Mouse (Mus musculus) neural tube, embryonic 15.5 days (tissue): ENCODE data around the gene Cacng5. TPM values are rescaled to one million over a fixed set of nuclear protein-coding genes. Genes with fewer than 3 reads are reported as not detected.

ENCODE experiments used
- ATAC-seq: fragments of 200-750 bp; cut with Nextera tagmentation; 2 replicates; pipeline ENCODE4 v1.8.0; 2017; ENCODE audit warnings: mild to moderate bottlenecking, moderate TSS enrichment, moderate library complexity; ENCODE audit not compliant: low FRiP score
- H3K27ac ChIP-seq: fragments of 300-500 bp; sonication (generic); replicated peaks from 2 replicates; pipeline ENCODE4 v1.5.1; 2015; ENCODE audit warnings: mild to moderate bottlenecking, inconsistent platforms
- H3K27me3 ChIP-seq: fragments of 300-500 bp; sonication (generic); replicated peaks from 2 replicates; pipeline ENCODE4 v1.6.1; 2015; ENCODE audit warnings: inconsistent platforms
- H3K36me3 ChIP-seq: fragments of 300-500 bp; sonication (generic); 2 replicates; pipeline ENCODE4 v1.6.1; 2015; ENCODE audit warnings: inconsistent platforms
- H3K4me1 ChIP-seq: fragments of 300-500 bp; sonication (generic); 2 replicates; pipeline ENCODE4 v1.6.1; 2015; ENCODE audit warnings: inconsistent platforms
- H3K4me2 ChIP-seq: fragments of 300-500 bp; sonication (generic); 2 replicates; pipeline ENCODE4 v1.6.1; 2015; ENCODE audit warnings: inconsistent platforms, mild to moderate bottlenecking, moderate library complexity
- H3K4me3 ChIP-seq: fragments of 300-500 bp; sonication (generic); replicated peaks from 2 replicates; pipeline ENCODE4 v1.5.1; 2015; ENCODE audit warnings: mild to moderate bottlenecking, inconsistent platforms
- H3K9ac ChIP-seq: fragments of 300-500 bp; sonication (generic); replicated peaks from 2 replicates; pipeline ENCODE4 v1.6.1; 2015; ENCODE audit warnings: mild to moderate bottlenecking, inconsistent platforms
- H3K9me3 ChIP-seq: fragments of 300-500 bp; sonication (generic); replicated peaks from 2 replicates; pipeline ENCODE4 v1.6.1; 2016; ENCODE audit warnings: inconsistent platforms
- WGBS: fragments of 180-500 bp; shearing (Covaris S2); methylation state at CpG from one replicate; pipeline ENCODE4 v1.1.7; 2015; ENCODE audit warnings: mixed read lengths; 5-methylcytosine and 5-hydroxymethylcytosine counted together
- polyA plus RNA-seq: library from polyadenylated mRNA; unstranded; fragments of >200 nt; fragmentation: Nextera tagmentation; extraction: Ambion mirVana; gene quantifications from 2 replicates; pipeline ENCODE4 v1.2.1, GENCODE M21; 2015

Cacng5 gene
- polyA plus RNA-seq, 1 experiment from 2014 or later, result 12.6 TPM

DNA sequence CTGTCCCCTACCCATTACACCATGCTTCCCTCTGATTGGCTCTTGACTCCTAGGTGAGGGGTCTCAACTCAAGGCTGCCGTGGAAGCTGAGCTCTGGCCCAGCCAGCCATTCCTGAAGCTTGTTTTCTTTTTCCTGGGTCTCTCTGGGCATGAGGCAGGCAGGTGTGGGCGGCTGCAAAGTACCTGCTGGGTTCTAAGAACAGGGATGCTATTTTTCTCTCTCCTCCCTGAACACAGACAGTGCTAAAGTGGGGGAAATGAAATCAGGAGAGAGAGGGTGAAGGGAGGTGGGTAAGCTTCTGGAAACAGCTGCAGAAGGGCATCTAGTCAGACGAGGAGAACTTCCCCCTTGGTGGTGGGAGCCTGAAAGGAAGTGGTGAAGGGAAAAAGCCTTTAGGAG, 14.9 kb upstream of the Cacng5 start:
- Histone ChIP-seq H3K27me3 (no peaks in the 10 kb centered on the region), H3K4me1 (no peaks in the 10 kb centered on the region), H3K36me3 (no peaks in the 10 kb centered on the region), H3K4me2 (no peak overlapping the region), H3K4me3 (no peak overlapping the region), H3K27ac (no peak overlapping the region), H3K9me3 (no peaks in the 10 kb centered on the region), H3K9ac (no peak overlapping the region)
- ATAC-seq, result no peak
- WGBS, result 62% methylated on average over 3 of the region's 3 CpGs

DNA sequence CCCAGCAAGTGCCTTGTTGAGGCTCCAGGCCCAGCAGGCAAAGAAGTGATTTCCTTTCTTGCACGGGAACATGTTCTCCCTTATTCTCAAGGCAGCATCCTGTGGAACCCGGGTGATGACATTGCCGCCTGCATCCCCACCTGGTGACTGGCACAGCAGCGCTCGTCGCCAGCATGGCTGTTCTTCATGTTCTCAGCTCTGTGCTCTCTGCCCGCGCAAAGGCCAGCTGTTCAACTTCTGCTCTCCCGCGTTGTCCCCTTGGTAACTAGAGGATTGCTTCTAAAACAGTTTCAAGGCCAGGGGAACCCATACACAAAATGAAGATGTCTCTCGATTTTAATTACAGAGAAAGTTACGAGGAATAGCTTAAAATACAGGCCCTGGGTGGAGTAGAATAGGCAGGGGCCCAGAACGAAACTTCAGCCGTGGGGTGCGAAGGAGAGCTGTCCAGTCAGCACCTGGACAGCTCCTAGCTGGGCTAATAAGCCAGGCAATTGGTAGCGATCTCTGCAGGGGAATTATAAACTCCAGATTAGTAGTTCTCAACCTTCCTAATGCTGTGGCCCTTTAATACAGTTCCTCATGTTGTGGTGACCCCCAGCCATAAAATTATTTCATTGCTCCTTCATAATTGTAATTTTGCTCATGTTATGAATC, 5.1 kb upstream of the Cacng5 start:
- H3K27ac ChIP-seq, result no peak overlapping the region
- 42% methylated on average over 16 of the region's 16 CpGs for WGBS
- ATAC-seq, result no peak

DNA sequence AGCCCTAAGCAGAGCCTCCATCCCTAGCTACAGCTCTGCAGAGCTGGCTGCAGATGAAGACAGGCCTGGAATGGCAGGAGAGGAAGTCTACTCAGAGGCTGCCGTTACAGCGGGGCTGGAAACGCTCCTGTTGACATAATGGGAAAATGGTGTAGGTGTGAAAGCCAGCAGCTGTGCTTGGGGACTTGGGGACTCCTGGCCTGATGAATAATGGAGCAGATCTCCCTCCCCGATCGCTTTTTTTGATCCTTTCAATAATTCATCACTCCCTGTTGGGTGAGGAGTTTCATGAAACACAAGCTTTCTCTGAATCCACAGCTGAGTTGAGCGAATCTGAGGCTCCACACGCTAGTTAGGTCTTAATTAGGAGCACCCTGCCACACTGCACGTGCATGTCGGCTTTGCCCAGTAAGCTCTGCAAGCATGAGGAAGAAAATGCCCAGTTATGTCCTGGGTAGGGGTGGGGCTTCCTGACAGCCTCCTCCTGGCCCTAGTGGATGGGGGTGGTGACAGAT, 2.9 kb upstream of the Cacng5 start:
- Histone ChIP-seq H3K27ac (peak overlapping the region; percentile 28; the same call in 1 of the 2 replicates), H3K27me3 (peaks cover 20% of the 10 kb centered on the region), H3K4me3 (no peak overlapping the region), H3K9me3 (no peaks in the 10 kb centered on the region), H3K36me3 (no peaks in the 10 kb centered on the region), H3K4me2 (no peak overlapping the region), H3K9ac (no peak overlapping the region), H3K4me1 (peaks cover 20% of the 10 kb centered on the region)
- no peak for ATAC-seq
- WGBS, result 23% methylated on average over 9 of the region's 9 CpGs

More for the DNA sequence above, 5.1 kb upstream of the Cacng5 start:
- no peak overlapping the region for H3K4me3 ChIP-seq
- H3K36me3 ChIP-seq, result no peaks in the 10 kb centered on the region
- peaks cover 13% of the 10 kb centered on the region for H3K27me3 ChIP-seq
- no peak overlapping the region for H3K4me2 ChIP-seq
- no peaks in the 10 kb centered on the region for H3K9me3 ChIP-seq
- peaks cover 12% of the 10 kb centered on the region; the same call in 1 of the 2 replicates for H3K4me1 ChIP-seq
- H3K9ac ChIP-seq, result no peak overlapping the region

DNA sequence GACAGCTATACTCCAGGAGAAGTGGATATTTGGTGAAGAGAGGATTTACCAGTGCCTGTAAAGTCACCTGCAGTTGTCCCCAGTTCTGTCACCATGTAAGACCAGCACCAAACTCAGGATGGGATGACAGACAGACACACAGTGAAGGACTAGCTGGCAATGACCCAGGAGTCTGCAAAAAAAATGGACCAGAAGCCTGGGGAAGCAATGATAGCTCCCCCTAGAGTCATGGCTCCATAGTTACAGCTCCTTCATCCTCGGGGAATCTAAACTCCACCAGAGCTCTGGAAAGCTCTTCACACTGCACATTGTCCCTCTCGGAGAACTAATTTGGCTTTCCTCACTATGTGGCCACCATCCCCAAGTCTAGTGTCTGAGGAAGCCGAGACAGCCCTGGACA, 1.5 kb downstream of the Cacng5 start:
- Histone ChIP-seq H3K9ac (no peak overlapping the region), H3K27ac (no peak overlapping the region), H3K36me3 (no peaks in the 10 kb centered on the region), H3K9me3 (no peaks in the 10 kb centered on the region), H3K4me1 (peaks cover 16% of the 10 kb centered on the region), H3K4me3 (no peak overlapping the region), H3K27me3 (peaks cover 17% of the 10 kb centered on the region), H3K4me2 (peak overlapping the region; percentile 71)
- ATAC-seq, result no peak
- WGBS, result 63% methylated on average over 3 of the region's 3 CpGs

DNA sequence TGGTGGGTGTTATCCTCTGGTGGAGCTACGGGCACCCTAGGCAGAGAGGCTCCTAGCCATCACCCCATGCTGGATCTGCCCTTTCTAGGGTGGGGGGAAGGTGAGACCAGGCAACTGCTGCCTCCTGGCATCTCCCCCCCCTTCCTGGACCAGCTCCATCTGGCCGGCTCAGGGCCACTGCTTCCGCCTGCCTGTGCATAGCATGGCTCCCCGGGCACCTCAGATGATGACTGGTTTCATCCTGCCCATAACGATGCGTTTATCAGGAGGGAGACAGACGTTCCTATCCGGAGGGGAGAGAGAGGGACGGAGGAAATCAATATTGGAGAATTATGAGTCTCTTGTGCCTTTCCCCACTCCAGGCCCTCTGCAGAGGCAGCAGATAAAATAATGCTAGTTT, 9.5 kb downstream of the Cacng5 start:
- 40% methylated on average over 9 of the region's 9 CpGs for WGBS
- Histone ChIP-seq H3K36me3 (no peaks in the 10 kb centered on the region), H3K4me1 (peaks cover 22% of the 10 kb centered on the region), H3K4me2 (no peak overlapping the region), H3K27ac (peak overlapping the region; percentile 45), H3K9ac (no peak overlapping the region), H3K9me3 (no peaks in the 10 kb centered on the region), H3K27me3 (no peaks in the 10 kb centered on the region), H3K4me3 (no peak overlapping the region)
- ATAC-seq, result peak; percentile 70

DNA sequence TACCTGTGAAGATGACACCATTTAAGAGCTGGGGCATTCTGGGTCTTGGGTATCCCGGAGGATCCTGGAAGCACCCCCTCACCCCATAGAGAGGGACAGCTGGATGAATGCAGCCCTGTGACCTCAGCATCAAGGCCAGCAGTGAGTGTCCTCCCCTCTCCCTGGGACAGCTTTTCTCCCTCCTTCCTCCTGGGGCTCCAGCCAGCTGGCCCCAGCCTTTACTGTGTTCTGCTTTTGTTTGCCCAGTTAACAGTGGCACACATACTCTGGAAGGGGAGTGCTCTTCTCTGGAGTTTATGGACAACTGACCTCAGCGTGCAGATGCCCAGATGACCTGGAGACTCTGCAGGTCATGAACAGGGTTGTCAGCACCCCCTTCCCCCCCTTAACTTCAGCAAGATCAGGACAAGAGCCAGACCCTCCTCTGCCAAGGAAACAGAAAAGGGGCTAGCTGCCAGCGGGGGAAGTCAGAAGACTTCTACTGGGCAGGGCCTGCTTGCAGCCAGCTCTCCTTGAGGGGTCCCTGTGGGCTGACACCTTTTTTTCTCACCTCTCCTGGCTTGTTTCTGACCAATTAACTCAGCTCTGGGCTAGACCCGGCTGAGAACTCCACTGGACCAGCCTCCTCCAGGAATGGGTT, 10.8 kb downstream of the Cacng5 start:
- H3K9me3 ChIP-seq, result no peaks in the 10 kb centered on the region
- no peak overlapping the region for H3K27ac ChIP-seq
- H3K4me1 ChIP-seq, result peaks cover 22% of the 10 kb centered on the region
- WGBS, result 39% methylated on average over 4 of the region's 4 CpGs
- H3K4me3 ChIP-seq, result no peak overlapping the region
- no peaks in the 10 kb centered on the region for H3K27me3 ChIP-seq
- no peak overlapping the region for H3K9ac ChIP-seq
- ATAC-seq, result 0 out of 2 replicates have a peak, but pooled peaks have one; percentile 19
- no peaks in the 10 kb centered on the region for H3K36me3 ChIP-seq
- H3K4me2 ChIP-seq, result no peak overlapping the region

DNA sequence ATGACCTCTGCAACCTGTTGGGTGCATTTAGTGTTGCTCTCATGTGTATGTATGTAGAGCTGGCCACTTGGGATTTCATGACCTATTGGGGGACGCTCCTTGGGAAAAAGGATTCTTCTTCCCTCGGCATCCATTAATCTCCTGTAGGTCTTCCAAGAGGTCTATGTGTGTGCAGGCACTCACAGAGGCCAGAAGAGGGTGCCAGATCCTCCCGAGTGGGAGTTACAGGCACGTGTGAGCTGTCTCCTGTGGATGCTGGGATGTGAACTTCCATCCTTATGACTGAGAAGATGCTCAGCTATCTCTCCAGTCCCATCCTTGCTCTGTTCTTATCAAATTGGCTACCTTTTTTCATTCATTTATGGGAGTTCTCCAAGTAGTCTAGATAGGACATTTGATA, 14.4 kb downstream of the Cacng5 start:
- peaks cover 24% of the 10 kb centered on the region for H3K4me1 ChIP-seq
- no peak overlapping the region for H3K4me2 ChIP-seq
- no peak overlapping the region for H3K27ac ChIP-seq
- H3K9me3 ChIP-seq, result no peaks in the 10 kb centered on the region
- no peak overlapping the region for H3K9ac ChIP-seq
- H3K36me3 ChIP-seq, result no peaks in the 10 kb centered on the region
- H3K27me3 ChIP-seq, result no peaks in the 10 kb centered on the region
- 47% methylated on average over 4 of the region's 4 CpGs for WGBS
- ATAC-seq, result no peak
- no peak overlapping the region for H3K4me3 ChIP-seq

DNA sequence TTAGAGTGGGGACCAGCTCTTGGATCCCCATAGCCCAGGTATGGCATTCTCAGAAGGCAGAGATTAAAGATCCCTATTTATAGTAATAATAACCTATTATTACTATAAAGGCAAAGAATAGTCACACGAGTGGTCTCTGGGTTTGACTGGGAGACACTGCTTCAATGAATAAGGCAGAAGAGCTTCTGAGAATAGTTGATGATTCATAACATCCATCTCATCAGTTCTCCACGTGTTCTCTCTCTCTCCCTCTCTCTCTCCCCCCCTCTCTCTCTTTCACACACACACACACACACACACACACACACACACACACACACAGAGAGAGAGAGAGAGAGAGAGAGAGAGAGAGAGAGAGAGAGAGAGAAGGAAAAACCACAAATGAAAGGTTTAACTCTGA, 16.2 kb downstream of the Cacng5 start:
- ATAC-seq, result no peak
- 49% methylated on average over 2 of the region's 2 CpGs for WGBS
- H3K36me3 ChIP-seq, result no peaks in the 10 kb centered on the region

DNA sequence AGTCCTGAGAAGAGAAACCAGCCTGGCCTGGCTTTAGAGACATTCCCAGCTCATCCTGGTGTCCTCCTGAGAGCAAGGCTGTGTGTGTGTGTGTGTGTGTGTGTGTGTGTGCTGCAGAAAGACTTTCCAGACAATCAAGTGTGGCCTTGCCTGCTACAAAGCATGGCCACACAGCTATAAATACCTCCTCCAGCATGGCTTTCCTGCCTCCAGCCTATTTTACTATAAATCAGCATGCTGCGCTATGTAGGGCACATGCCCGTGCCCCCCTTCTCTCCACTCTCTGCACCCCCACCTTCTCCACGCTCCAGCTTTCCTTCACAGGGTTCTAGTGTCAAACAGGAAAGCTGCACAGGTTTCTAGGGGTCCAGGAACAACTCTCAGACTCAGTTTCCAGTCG, 19.2 kb downstream of the Cacng5 start:
- H3K4me2 ChIP-seq, result no peak overlapping the region
- H3K27me3 ChIP-seq, result no peaks in the 10 kb centered on the region
- H3K4me1 ChIP-seq, result peaks cover 29% of the 10 kb centered on the region
- no peaks in the 10 kb centered on the region for H3K9me3 ChIP-seq
- ATAC-seq, result peak; percentile 64
- H3K9ac ChIP-seq, result no peak overlapping the region
- H3K4me3 ChIP-seq, result no peak overlapping the region
- 59% methylated on average over 4 of the region's 4 CpGs for WGBS
- H3K27ac ChIP-seq, result 0 out of 2 replicates have a peak overlapping the region, but pooled peaks have one; percentile 13
- H3K36me3 ChIP-seq, result no peaks in the 10 kb centered on the region

More for the DNA sequence above, 16.2 kb downstream of the Cacng5 start:
- Histone ChIP-seq H3K4me3 (no peak overlapping the region), H3K27me3 (no peaks in the 10 kb centered on the region), H3K9me3 (no peaks in the 10 kb centered on the region), H3K9ac (no peak overlapping the region), H3K4me2 (no peak overlapping the region), H3K27ac (no peak overlapping the region), H3K4me1 (peaks cover 24% of the 10 kb centered on the region)

DNA sequence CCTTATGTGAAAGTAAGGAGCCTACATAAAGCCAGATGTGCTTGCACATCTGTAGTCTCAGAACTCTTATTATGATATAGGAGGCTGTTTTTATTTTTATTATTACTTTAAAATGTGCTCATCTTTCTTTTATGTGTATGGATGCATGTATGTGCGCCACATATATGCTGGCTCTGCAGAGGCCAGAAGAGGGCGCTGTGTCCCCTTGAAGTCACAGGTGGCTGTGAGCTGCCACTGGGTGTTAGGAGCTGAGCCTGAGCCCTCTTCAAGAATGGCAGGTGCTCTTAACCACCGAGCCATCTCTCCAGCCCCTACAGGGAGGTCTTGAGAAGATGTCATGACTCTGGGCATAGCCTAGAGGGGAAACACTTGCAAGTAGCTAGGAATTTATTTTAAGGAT, 23.5 kb downstream of the Cacng5 start:
- Histone ChIP-seq H3K9me3 (no peaks in the 10 kb centered on the region), H3K36me3 (no peaks in the 10 kb centered on the region), H3K4me1 (peaks cover 34% of the 10 kb centered on the region), H3K27me3 (no peaks in the 10 kb centered on the region), H3K4me3 (no peak overlapping the region), H3K4me2 (no peak overlapping the region), H3K27ac (no peak overlapping the region), H3K9ac (no peak overlapping the region)
- no peak for ATAC-seq
- WGBS, result 86% methylated on average over 3 of the region's 3 CpGs

DNA sequence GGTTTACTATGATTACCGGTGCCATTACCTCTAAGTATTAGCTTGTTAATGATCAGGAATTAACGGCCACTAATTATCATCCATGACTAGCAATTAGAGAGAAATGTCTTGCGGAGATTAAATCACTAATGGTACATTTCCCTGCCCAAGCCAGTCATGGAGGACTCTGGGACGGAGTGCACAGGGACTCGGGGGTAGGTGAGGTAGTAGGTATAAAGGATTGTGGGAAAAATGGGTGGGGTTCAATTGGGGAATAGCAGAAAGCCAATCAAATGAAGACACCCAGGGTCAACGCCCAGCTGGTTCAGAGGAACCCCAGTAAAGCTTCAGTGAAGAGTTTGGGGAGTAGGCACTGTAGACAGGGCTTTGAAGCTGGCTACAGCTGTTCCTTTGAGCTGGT, 27.5 kb downstream of the Cacng5 start:
- H3K27me3 ChIP-seq, result no peaks in the 10 kb centered on the region
- H3K4me1 ChIP-seq, result 0 out of 2 replicates have a peak, but pooled peaks cover 6% of the 10 kb centered on the region
- H3K9ac ChIP-seq, result no peak overlapping the region
- no peaks in the 10 kb centered on the region for H3K36me3 ChIP-seq
- peak; percentile 47; the same call in 1 of the 2 replicates for ATAC-seq
- no peaks in the 10 kb centered on the region for H3K9me3 ChIP-seq
- no peak overlapping the region for H3K27ac ChIP-seq
- WGBS, result 56% methylated on average over 6 of the region's 6 CpGs
- no peak overlapping the region for H3K4me2 ChIP-seq
- H3K4me3 ChIP-seq, result no peak overlapping the region

DNA sequence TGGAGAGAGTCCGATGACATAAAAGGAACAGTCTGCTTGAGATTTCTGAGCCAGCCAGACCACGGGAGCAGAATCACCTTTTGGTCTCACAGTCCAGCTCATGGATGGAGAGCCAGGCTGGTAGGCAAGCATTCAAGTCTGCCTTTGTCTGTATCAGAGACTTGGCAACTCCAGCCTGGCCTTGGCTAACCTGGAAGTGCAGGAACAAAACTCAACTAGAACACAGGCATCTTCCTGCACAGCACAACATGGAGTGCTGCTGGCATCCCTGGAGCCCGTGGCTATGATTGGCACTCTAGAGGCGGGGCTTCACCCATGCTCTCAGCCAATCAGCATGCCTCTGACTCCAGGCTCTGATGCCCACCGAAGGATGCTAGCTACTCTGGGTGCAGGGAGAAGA, 38.0 kb downstream of the Cacng5 start:
- H3K4me2 ChIP-seq, result no peak overlapping the region
- no peak overlapping the region for H3K27ac ChIP-seq
- ATAC-seq, result no peak; the same call in 1 of the 2 replicates
- no peaks in the 10 kb centered on the region for H3K4me1 ChIP-seq
- no peak overlapping the region for H3K4me3 ChIP-seq
- 77% methylated on average over 5 of the region's 5 CpGs for WGBS
- H3K9me3 ChIP-seq, result no peaks in the 10 kb centered on the region
- no peaks in the 10 kb centered on the region for H3K27me3 ChIP-seq
- no peaks in the 10 kb centered on the region for H3K36me3 ChIP-seq
- no peak overlapping the region for H3K9ac ChIP-seq
